Mouse (Mus musculus) central nervous system, embryonic 11.5 days (tissue): ENCODE results near the gene Acbd7. TPM values are rescaled to one million over a fixed set of nuclear protein-coding genes. Genes with fewer than 3 reads are reported as not detected.

ENCODE experiments used
- polyA plus RNA-seq: library from polyadenylated mRNA; depleted of rRNA; stranded (reverse); fragments of >200 nt; gene quantifications from 2 replicates; pipeline ENCODE4 v1.2.3, GENCODE M21; 2012; rRNA removed

Gene Acbd7
- polyA plus RNA-seq: 0.29 and 0.49 TPM in 2 replicates

DNA sequence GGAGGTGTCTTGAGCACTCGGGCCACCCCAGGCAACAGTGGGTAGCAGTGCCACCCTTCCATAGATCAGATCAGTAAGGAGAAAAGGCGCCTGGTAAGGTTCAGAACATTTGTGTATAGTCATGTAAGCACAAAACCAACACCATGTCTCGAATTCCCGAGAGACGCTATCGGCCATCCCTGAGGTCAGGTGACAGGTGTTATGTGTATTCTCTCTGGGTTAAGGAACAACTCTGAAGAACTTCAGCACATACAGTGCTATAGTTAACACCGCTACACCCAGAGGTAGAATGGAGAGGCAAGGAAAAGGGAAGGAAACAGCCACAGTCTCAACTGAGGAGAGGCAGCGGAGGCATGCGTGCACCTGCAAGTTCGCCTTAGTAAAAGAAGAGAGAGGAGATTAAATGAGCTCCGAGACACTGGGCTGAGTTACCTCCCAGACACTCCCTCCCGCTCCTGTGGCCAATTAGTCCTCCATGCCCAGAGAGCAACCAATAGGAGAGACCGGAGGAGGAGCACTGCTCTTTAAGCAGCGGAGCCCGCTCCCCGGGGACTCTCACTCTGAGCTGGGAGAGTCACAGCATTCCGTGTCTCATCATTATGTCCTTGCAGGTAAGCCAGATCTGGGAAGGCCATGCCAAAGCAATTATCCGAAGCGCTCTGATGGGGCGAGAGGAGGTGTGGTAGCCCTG is at the start of gene Acbd7:
Acbd7 (plus strand) TSS at position 558 of the 691 bp plus-strand sequence.

DNA sequence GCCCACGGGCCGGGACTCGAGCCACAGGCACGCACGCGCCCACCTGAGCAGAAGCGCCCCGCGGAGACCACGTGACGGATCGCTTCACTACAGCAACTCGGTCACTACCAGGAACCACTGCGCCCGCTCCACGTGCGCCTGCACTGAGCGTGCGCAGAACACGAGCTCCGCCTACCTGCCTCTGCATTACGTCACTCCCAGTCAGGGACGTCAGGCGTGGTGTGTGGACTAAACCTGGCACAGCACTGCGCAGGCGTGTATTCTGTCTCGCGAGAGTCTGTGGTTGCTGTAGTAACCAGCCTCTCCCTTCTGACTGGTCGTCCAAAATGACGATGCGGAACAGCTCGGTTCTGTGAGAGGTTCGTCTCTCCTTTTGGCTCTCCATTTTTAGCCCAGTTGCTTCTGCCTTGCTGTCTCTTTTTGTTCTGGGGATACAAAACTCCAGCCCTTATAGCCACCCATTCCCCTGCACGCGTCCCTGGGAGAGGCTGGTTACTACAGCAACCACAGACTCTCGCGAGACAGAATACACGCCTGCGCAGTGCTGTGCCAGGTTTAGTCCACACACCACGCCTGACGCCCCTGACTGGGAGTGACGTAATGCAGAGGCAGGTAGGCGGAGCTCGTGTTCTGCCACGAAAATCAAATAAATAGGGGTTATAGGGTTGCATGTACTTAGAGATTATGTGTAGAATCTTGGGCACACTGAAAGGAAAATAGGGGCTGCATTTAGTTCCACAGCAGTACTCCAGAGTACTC is 3.3 kb upstream of the Acbd7 start, which contains the start of gene Rpp38:
Rpp38 (minus strand) TSS at position 160 of the 759 bp plus-strand sequence.

Other genes starting within 250 kb of the Acbd7 start
- gene Fam171a1, start 221.9 kb upstream of the Acbd7 start, polyA plus RNA-seq: 28.8 and 34.9 TPM in 2 replicates
- 19.0 and 24.8 TPM in 2 replicates for gene Nmt2, start 52.0 kb upstream of the Acbd7 start, polyA plus RNA-seq
- gene Rpp38, start 3.5 kb upstream of the Acbd7 start, polyA plus RNA-seq: 15.8 and 16.1 TPM in 2 replicates
- gene Olah, start 61.0 kb downstream of the Acbd7 start, polyA plus RNA-seq: not detected in 2 replicates
- 0.17 and 0.47 TPM in 2 replicates for gene Meig1, start 86.5 kb downstream of the Acbd7 start, polyA plus RNA-seq
- gene Dclre1c, start 88.0 kb downstream of the Acbd7 start, polyA plus RNA-seq: 9.1 and 11.5 TPM in 2 replicates
- gene Suv39h2, start 138.9 kb downstream of the Acbd7 start, polyA plus RNA-seq: 21.6 and 23.6 TPM in 2 replicates
- 5.7 and 7.0 TPM in 2 replicates for gene Gm45902, start 176.6 kb downstream of the Acbd7 start, polyA plus RNA-seq
- gene Hspa14, start 176.6 kb downstream of the Acbd7 start, polyA plus RNA-seq: 81.3 and 98.4 TPM in 2 replicates
- gene Cdnf, start 176.9 kb downstream of the Acbd7 start, polyA plus RNA-seq: 0.47 and 0.66 TPM in 2 replicates
- gene Fam107b, start 234.3 kb downstream of the Acbd7 start, polyA plus RNA-seq: 35.0 and 44.5 TPM in 2 replicates